Mouse (Mus musculus) megakaryocyte progenitor cell, adult 5-6 weeks (primary cell): Measurements from ENCODE around the gene Aamdc. TPM values are rescaled to one million over a fixed set of nuclear protein-coding genes. Genes with fewer than 3 reads are reported as not detected.

Experiments used
- ATAC-seq: replicated peaks from 2 replicates; pipeline ENCODE4 v1.8.0; 2016; ENCODE audit warnings: mild to moderate bottlenecking, moderate TSS enrichment, inconsistent platforms; ENCODE audit not compliant: poor library complexity
- total RNA-seq, 2 experiments: library from RNA; stranded (forward) in 1 of 2; stranded (reverse) in 1 of 2; fragments of 157-497, 149-512 nt in 1 of 2; fragments of 200-1000 nt in 1 of 2; gene quantifications; 2 replicates each; pipeline versions ENCODE4 v1.2.3 to v1.2.4; 2015 to 2017

The Aamdc gene
- total RNA-seq, 2 experiments from 2014 or later = 21.5 to 34.6 TPM

DNA sequence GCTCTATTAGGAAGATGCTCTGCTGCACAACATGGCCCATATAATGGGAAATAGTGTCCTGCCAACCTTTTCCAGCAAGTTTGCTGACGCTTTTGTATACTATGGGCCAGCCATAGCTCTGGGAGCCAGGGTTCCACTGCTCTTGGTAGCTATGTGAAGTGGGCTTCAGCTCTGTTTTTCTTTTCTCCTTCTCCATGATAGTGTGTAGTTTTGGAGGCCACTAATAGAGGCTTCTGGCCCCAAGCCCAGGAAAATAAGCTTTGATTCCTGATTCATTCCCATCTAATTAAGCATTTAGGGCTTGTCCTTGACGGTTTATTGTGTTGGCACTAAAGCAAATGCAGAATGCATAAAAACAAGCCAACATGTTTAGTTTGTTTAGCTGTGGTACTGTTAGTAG is 59.4 kb downstream of the Aamdc start:
- ATAC-seq = no peak

DNA sequence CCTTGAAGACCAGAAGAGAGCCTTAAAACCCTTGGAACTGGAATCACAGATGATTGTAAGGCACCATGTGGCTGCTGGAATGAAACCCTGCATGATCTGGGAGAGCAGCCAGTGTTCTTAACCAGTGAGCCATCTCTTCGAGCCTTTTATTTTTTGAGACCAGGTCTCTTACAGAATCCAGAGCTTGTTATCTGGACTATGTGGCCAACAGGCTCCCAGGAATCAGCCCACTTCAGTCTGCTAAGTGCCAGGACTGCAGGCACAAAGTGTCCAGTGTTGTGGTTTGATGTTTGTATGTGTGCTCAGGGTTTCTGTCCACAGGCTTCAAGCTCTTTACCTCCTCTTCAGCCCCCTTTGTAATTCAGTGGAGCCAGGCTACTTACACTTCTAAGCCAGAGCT is 64.5 kb downstream of the Aamdc start:
- ATAC-seq = no peak

DNA sequence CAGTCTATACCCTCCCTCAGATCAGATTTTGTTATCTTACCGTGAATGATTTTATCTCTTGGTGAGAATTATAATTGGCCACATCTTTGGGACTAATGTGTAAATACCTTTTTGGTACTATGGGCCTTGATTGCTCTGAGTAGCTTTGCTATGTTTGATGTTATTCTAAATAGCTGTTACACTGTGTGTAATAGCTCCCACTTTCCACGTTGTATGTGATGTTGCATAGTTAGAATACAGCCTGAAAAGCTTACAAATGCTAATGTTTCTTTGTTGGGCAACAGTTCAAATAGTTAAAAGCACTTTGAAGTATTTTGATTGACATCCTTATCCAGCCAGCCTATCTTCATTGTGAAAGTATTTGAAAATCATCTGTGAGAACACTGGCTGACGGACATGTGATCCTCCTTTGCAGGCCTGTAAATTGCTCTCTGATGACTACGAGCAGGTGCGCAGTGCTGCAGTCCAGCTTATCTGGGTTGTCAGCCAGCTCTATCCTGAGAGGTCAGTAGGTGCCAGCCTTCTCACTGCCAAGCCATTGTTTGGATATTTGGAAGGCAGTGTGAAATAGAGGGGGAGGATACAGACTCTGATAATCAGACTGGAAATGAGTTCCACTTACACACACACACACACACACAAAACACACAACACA is 78.6 kb downstream of the Aamdc start:
- no peak for ATAC-seq

Other genes with a start within 250 kb of the Aamdc start
- 0.05 and 0.10 TPM in 2 replicates for gene Usp35, start 247.5 kb downstream of the Aamdc start, total RNA-seq (2015)
- 0.20 TPM in 1 of 2 replicates, not detected in the other for gene Usp35, start 247.5 kb downstream of the Aamdc start, total RNA-seq (2017)
- 1.0 and 1.6 TPM in 2 replicates for gene Kctd21, start 247.2 kb downstream of the Aamdc start, total RNA-seq (2015)
- gene Kctd21, start 247.2 kb downstream of the Aamdc start, total RNA-seq (2017) = 0.54 and 1.1 TPM in 2 replicates
- gene Alg8, start 207.9 kb downstream of the Aamdc start, total RNA-seq (2015) = 59.2 and 74.4 TPM in 2 replicates
- gene Alg8, start 207.9 kb downstream of the Aamdc start, total RNA-seq (2017) = 35.1 and 40.5 TPM in 2 replicates
- 173 and 202 TPM in 2 replicates for gene Ndufc2, start 179.5 kb downstream of the Aamdc start, total RNA-seq (2015)
- gene Ndufc2, start 179.5 kb downstream of the Aamdc start, total RNA-seq (2017) = 307 and 320 TPM in 2 replicates
- not detected in 2 replicates for gene Thrsp, start 161.8 kb downstream of the Aamdc start, total RNA-seq (2015)
- not detected in 2 replicates for gene Thrsp, start 161.8 kb downstream of the Aamdc start, total RNA-seq (2017)
- 5.9 and 6.7 TPM in 2 replicates for gene Kctd14, start 128.2 kb downstream of the Aamdc start, total RNA-seq (2015)
- gene Kctd14, start 128.2 kb downstream of the Aamdc start, total RNA-seq (2017) = 3.3 and 5.1 TPM in 2 replicates
- 80.7 and 124 TPM in 2 replicates for gene Ints4, start 98.5 kb downstream of the Aamdc start, total RNA-seq (2015)
- gene Ints4, start 98.5 kb downstream of the Aamdc start, total RNA-seq (2017) = 44.6 and 62.6 TPM in 2 replicates
- gene Rsf1, start 392 bp upstream of the Aamdc start, total RNA-seq (2015) = 23.8 and 24.4 TPM in 2 replicates
- gene Rsf1, start 392 bp upstream of the Aamdc start, total RNA-seq (2017) = 25.5 and 42.5 TPM in 2 replicates
- gene Clns1a, start 117.1 kb upstream of the Aamdc start, total RNA-seq (2015) = 165 and 166 TPM in 2 replicates
- gene Clns1a, start 117.1 kb upstream of the Aamdc start, total RNA-seq (2017) = 163 and 168 TPM in 2 replicates
- gene Aqp11, start 158.8 kb upstream of the Aamdc start, total RNA-seq (2015) = 4.1 and 4.3 TPM in 2 replicates
- 2.9 and 3.9 TPM in 2 replicates for gene Aqp11, start 158.8 kb upstream of the Aamdc start, total RNA-seq (2017)
- 41.0 and 51.5 TPM in 2 replicates for gene Pak1, start 209.0 kb upstream of the Aamdc start, total RNA-seq (2015)
- gene Pak1, start 209.0 kb upstream of the Aamdc start, total RNA-seq (2017) = 48.3 and 51.7 TPM in 2 replicates